Mouse (Mus musculus): Measurements from ENCODE around the gene Disc1.

DNA sequence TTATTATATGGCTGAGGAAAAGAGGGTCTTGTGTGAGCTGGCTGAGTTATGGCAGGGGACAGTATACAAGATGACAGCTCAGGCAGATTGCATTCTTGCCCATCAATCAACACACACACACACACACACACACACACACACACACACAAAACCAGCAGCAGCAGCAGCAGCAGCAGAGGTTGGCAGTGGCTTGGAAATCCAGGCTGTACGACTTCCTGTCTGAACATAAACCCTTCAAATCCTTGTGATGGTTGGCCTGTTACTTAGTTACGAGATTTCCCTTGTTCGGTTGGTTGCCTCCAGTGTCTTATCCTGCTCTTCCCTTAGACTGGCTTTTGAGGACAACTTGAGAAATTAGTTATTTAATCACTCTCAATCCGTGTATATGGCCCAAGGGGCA, 188.9 kb downstream of the Disc1 start:
- TF ChIP-seq CTCF (IDR thresholded peaks at IDR 0.05; ENCODE audit: low read depth) (no peak), EP300 (IDR thresholded peaks at IDR 0.05; ENCODE audit: low read depth) (no peak)
